Mouse (Mus musculus) kidney, adult 8-10 months (tissue): ENCODE data around the gene Akap6.
"Not testable (repeated sequence)": the region's sequence is repeated elsewhere in the genome, so short reads cannot be mapped to it uniquely, and the experiment has no call there.

Experiments used
- DNase-seq, 2 experiments: peaks; one replicate each; pipeline ENCODE4 v3.0.0; 2022

The Akap6 gene

DNA sequence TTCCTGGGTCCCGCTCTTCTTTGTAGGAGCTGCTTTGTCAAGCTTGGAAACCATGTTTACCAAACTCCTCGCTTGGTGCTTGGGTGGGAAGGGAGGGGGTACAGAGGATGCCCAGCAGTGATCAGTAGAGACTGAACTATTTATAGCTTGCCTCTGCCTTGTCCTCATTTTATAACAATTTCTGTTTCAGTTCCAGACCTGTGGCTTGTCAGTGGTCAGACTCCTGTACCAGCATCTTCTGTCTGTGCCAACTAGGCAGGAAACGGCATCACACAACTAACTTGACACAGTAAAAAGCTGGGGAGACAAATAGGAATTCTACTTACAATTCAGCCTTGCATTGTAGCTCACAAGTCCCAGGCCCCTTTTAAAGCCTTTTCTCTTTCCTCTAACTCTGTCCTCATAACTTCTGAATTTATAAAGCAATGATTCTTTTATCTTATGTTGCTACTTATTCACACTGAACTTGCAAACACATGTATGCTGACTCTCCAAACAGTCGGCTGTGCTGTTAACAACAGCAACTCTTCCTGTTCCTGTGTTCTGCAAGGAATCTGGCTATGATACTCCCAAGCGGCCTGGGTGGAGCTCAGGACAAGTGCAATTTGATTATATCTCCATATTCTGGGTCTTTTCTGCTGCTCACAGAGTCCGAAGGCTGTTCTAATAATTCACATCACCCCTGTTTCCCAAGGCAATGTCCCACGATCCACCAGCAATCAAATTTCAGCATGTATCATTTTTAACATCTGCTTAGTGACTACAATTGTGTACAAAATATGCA, 12.9 kb downstream of the Akap6 start:
- DNase-seq, result no peak

DNA sequence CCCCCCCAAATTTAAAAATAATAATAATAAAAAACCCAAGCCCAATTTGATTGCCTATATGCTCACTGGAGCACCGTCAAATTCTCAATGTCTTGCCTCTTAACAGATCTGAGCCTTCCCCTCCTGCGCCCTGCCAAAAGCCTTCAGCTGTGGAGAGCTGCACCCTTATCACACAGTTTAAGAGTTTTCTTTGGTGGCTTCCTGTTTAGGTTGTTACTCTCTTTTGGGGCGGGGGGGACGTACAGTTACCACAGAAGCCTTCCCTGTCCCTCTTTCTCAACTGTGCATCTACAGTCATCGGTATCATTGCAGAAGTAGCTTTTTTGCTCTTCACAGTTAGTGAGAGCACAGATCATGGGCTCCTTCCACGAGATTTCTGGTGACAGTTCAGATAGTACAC, 19.2 kb downstream of the Akap6 start:
- no peak for DNase-seq

DNA sequence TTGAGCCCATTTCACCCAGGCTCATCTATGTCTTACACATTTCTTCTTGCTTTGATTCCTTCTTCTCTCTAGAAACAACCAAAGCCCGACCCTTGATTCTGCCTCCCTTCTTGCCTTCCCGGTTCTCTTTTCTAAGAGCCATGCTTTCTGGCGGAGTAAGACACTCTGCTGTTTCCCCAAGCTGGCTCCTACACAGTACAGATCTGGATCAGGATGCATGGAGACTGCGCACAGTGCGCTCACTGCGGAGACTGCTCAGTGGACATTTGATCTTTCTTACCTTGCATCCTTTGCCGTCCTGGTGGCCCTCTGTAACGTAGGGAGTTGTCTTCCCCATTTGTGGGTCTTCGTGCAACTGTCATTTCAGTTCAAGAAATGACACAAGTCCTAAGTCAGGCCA, 20.0 kb downstream of the Akap6 start:
- no peak for DNase-seq

DNA sequence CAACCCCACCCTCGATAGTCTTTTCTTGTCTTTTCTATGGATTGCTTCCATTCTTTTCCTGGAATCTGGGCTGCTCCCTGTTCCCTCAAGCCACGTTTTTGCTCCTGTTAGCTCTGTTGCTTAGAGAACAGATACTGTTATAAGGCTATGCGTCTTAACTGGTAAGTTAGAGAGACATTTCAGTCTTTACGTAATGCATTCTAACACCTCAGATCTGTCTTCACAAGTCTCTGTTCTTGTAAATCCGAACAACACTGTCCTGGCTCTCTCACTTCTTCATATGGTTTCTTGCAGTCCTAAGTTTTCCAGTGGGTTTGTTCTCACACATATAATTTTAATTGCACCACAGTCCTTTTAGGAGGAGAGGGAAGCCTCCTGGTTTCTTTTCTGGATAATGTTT, 20.5 kb downstream of the Akap6 start:
- DNase-seq, result no peak

DNA sequence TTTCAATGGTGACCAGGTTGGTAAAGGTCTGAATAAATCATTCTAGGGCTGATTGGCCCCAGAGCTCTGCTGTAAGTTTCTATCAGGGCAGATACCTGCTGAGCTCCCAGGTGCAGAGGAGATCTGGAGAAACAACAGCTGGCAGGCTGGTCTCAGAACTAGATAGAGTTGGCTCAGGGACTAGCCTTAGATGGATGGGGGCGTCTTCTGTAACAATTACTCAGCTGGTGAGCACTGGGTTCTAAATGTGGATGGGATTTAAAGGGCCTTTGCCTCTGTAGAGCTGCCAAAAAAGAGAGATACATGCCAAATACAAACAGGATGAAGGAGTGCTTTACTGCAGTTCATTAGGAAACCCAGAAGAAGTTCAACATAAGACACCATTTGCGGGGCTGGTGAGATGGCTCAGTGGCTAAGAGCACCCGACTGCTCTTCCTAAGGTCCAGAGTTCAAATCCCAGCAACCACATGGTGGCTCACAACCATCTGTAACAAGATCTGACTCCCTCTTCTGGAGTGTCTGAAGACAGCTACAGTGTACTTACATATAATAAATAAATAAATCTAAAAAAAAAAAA, 24.9 kb downstream of the Akap6 start:
- DNase-seq, result not testable (repeated sequence)

DNA sequence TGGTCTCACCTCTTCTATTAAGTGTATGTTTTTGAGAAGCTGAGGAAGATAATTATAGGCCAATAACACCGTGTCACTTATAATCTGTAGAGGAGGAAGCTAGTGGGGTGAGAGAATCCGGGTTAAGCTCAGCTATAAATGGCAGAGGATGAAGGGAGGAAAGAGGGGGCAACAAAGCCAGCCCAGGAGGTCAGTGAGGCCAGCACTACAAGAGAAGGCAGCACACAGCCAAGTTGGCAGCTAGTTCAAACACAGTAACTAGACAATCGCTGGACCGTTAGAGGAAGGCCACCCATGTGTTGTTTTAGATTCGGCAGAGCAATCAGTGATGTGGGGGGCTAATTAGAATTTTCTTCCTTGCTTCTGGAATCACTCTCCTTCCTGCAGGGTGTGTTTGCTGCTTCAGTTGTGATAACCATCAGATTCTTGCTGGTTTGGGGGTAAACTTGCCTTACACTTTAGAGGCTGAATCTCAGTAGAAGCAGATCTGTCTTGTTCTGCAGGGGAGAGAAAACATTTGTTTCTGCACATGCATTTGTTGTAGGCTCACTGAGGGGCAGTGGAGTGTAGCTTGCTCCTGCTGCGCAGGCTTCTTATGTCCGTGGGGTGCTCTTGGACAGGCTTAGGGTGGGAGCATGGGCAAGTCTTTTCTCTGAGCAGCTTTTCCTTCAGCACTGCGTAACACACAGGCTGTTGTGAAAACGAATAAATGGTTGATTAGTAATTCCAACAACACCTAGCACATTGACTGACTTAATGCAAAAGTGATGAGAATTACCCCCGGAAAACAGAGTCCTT, 27.4 kb downstream of the Akap6 start:
- no peak for DNase-seq

DNA sequence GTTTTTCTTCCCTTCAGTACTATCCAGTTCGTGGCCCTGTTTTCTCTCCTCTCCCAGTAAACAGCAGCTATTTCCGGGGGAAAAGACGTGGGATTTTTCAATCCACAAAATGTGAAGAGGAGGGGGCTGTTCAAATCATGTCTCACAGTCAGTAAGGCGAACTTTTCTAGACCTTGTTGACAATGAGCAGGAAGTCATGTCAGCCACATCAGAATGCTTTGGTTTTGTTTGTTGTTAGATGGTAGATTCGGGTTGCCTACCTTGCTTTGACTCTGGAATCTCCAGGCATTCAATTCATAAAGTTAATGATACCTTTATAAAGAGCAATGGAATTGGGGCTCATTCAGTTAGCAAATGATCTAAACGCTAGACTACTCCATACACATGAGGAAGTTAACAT, 30.2 kb downstream of the Akap6 start:
- DNase-seq, result no peak

DNA sequence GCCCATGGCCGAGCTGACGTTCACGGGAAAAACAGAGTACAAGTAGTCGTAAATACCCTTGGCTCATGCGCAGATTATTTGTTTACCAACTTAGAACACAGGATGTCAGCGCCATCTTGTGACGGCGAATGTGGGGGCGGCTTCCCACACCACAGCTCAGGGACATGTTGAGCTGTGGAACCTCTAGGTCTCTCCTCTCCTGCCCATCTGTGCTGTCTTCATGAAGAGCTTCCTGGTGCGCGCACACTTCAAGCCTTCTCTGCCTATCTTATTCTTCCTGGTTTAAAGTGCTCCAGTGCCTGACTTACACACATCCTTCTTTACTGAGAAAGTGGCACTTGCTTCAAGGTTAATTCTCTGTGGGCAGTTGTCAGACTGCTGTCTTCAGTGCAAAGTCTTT, 36.0 kb downstream of the Akap6 start:
- DNase-seq, result not testable (repeated sequence)

DNA sequence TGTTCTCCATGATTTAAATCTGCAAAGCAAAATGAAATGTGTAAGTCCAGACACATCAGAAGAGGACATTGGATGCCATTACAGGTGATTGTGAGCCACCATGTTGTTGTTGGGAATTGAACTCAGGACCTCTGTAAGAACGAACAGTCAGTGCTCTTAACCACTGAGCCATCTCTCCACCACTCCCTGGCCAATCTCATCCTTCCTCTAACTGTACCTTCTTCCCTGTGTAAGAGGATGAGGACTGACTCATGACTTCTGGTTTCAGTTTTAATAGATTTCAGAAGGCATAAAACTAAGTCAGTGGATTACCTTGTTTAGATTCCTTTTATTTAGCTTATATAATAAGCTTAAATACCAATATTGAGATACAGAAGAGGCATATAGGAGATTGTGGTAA, 38.0 kb downstream of the Akap6 start:
- DNase-seq, result no peak

DNA sequence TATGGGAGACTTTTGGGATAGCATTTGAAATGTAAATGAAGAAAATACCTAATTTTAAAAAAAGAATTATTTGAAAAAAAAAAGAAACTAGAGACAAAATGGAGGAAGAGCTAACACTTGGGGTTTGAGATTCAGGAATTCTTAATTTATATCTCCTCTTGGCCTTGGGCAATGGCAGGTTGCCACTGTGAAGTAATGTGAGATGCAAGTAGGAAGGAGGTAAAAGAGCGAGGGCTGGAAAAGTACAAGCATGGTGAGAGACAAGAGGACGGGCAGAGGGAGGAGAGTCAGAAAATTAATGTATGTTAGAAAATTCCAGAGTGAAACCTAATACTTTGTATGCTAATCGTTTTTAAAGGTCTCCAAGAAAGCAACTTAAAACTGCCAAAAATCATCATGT, 40.1 kb downstream of the Akap6 start:
- DNase-seq, result no peak

DNA sequence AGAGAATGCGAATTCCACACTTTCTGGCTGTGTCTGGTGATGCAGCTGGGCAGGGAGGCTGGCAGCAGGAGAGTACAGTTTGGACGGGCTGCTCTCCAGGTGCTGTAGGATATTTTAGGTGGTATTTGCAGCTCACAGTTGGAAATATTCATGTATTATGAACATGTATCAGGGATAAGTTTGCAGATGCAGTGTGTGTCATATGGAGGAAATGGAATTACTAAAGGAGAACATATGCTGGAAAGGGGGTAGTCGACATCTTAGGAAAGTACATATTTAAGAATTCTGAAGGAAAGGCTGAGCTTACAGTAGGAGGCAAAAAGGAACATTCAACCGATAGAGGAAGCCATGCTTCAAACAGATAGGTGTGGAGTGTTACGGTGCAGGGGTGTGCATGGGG, 42.6 kb downstream of the Akap6 start:
- no peak for DNase-seq

DNA sequence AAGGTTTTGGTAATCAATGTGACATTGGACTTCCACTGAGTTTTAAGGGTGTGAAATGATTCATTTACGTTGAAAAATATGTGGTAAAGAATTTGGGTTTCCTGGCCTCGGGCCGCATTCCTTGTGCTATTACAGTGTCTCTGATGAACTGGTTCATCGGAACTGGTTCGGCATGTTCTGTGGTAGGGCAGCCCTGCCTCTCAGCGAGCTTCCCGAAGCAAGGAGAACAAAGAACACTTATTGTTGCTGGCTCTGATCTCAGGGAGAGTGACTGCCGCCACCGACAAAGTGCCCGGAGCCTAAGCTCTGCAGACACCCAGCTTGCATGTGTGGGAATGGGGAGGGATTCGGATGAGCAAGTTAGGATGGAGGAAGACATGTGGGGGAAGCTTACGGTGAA, 50.8 kb downstream of the Akap6 start:
- DNase-seq, result no peak

DNA sequence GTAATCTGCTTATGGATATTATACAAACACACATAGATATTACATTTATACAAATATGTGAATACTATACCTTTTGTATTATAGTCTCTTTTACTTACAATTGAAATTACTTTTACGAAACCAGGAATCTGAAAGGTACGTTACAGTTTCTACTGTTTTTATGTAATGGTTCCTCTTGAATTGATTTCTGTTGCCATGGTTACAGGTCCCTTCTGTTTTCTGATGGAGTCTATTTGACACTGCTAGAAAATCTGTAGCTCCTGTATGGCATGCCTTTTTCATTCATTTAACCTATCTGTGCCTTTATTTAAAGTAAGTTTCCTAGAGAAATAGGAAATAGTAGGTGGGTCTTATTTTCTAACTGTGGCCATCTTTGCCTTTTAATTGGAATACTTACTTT, 56.5 kb downstream of the Akap6 start:
- DNase-seq, result no peak

DNA sequence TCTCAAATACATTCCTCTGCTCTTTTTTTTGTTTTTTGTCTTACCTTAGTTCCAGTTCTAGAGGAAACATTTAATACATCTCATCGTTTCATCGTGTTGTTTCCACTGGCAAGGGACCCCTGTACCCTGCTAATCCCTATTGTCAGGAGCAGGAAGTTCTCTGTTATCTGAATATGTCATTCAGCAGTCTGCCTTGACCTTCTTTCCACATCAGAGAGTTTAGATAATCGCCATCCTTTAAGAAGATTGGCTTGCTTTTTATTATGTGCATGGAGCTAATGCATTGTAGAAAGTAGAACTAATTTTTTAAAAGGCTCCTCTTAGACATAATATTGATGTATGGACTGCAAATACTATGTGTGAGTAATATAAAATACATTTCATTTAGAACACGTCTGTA, 58.7 kb downstream of the Akap6 start:
- no peak for DNase-seq

DNA sequence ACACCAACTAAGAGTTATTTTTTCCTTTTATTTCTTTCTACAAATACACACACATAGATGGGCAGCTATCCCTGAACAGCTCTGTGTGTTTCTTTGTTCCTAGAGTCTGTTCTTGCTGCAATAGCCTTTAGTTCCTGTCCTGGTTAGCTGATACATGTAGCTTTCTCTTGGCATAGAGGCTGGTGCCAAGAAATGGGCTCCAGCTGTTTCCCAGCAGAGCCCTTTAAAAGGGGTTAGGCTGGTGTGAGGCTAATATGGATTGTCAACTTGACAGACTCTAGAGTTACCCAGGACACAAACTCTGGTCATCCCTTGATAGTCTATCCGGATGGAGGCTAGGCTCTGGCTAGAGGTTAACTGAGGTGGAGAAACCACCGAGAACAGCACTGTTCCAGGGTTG, 64.9 kb downstream of the Akap6 start:
- DNase-seq, result no peak

DNA sequence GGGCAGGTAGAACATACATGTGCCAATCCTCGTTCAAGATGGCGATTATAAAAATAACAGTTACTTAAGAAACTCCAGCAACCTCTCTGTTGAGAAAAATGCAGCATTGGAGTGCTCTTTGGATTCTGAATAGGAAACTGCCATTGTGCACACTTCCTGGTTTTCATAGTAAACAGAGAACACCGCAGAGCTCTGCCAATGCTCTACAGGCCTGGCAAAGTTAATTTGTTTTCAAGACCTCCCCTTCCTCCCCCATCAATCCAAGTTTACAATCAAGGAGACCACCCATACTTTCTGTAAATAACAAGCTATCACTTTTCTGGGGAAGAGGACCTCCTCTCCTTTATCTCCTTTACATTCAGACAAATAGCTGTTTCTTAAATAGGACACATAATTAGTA, 65.6 kb downstream of the Akap6 start:
- DNase-seq, result no peak

DNA sequence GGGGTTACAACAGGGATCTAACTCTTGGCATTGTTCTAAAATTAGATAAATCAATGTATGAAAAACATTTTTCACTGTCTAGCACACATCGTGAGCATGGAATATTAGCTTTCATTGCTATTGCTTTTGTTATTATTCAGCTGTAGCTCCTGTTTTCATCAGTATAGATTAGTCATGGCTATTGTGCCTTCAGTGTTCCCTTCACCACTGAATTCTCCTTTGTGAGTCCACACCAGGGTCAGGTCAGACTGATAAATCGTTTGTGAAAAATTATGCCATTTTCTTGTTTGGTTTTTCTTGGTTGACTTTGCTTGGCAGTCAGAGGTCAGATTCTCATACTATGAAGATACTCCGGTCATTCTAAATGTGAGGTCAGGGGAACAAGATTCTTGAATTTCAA, 70.4 kb downstream of the Akap6 start:
- no peak for DNase-seq

DNA sequence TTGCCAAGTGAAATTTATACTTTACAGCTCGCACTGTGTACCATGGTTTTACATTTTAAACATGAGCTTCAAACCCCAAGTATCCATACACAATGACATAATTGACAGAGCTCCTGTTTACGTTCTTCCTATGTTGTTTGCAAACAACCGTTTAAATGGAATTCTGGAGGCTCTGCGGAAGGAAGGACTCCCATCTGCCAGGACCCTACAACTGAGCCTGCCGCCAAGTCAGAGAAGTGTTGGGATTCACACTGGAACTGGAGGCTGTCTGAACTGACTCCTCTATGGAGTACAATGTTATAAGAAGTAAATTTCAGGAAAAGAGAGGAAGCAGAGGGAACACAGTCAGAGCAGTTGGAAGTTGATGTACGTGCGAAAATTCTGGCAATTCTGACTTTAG, 72.7 kb downstream of the Akap6 start:
- DNase-seq, result no peak

DNA sequence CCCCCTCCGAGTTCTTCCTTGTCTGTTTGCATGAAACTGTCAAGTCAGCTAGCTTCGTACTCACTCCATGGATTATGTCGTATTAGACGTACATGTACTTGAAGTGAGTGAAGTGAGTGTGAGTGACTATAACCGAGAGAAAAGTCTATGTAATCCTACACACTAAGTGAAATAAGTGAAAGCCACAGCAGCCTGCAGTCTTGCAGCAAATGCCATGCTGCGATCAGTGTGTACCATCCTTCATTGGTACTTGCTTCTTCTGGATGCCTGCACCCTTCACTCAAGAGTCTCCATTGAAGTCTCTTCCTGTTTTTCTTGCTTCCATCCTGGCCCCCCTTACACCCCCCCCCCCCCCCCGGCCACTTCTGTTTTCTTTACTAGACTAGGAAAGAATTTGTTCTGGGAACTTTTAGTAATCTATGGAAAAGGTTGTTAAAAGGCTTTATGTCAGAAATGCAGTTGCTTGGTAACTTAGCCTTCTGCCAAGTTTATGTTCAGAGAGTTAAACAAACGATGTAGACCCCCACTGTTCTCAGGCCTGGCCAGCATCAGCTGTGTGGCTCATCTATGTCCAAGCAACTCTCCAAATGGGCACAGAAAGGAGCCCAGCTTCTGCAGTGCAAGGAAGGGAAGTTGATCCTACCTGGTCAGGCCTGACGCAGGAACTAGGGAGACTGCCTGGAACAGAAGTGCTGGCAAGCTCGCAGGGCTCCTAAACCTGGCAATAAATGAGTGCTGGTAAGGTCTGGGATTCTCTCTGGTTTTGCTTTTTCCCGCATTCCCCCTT, 73.5 kb downstream of the Akap6 start:
- DNase-seq, result no peak

DNA sequence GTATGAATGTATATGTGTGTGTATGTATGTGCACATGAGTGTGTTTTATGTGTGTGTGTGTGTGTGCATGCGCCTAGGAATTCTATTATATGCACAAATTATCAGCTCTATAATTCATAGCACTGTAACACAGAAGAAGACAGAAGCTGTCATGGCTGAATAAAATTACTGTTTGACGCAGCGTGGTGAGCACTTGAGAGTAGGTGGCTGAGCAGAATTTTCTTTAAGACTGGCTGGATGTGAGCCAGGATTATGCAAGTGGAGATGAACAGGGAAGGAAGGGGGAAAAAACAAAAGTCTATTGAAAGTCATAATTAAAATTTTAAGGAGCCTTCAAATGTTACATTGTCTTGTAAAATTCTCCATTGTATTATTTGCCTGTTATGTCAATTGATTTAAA, 74.7 kb downstream of the Akap6 start:
- no peak for DNase-seq

DNA sequence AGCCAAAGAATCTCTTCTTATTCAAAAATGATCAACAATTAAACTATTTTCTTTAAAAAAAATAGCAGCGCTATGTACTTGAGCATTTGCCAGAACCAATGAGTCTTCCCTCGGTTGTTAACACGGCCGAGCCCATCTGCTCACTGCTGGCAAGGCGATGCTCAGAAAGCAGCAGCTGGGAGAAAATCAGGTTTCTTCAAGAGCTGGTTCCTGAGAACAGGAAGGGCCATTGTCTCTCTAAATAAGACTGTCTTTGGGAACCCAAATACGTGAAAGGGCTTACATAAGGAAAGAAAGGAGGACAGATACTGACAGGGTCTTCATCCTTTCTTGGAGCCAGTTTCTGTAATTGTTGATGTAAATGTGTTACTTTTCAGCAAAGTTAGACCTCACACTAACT, 75.2 kb downstream of the Akap6 start:
- no peak for DNase-seq

DNA sequence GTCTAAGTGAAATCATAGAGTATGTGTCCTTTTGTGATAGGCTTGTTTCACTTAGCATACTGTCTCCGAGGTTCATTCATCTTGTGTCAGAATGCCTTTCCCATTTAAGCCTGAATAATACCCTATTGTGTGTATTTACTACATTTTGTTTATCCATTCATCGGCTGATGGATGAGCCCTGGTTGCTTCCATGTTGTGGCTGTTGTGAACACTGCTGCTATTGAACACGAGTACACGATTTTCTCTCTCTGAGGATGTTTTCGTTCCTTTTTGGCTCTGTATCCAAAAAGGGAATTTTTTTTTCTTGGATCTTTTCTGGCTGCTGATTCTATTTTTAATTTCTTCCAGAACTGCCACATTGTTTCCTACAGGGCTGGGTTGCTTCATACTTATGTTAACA, 81.0 kb downstream of the Akap6 start:
- DNase-seq, result no peak

DNA sequence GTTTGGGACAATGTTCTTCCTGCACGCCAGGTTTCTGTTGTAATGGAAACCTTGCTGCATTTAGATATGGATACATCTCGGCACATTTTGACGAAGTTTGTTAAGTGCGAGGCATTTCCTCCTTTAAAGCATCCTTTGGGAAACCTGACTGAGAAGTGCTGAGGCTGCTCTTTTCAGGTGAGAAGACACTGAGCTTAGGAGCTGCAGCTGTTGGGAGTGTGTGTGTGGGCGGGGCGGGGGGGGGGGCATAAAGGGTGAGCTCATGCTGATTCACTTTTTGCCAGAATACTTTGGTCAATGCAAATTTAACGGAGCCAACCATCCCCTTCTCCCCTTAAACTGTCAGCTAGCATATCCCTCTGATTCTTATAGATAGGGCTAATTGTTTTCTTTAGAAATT, 81.9 kb downstream of the Akap6 start:
- DNase-seq, result no peak
